Mouse (Mus musculus) midbrain, postnatal 0 days (tissue): ENCODE results near the gene Tpst2. TPM values are rescaled to one million over a fixed set of nuclear protein-coding genes. Genes with fewer than 3 reads are reported as not detected.
"Not testable (repeated sequence)": the region's sequence is repeated elsewhere in the genome, so short reads cannot be mapped to it uniquely, and the experiment has no call there.

ENCODE experiments used
- ATAC-seq: fragments of 200-750 bp; cut with Nextera tagmentation; 2 replicates; pipeline ENCODE4 v1.8.0; 2017; ENCODE audit warnings: moderate number of reproducible peaks, mild to moderate bottlenecking, moderate TSS enrichment, moderate library complexity; ENCODE audit not compliant: low FRiP score
- DNase-seq: peaks from one replicate; pipeline ENCODE4 v3.0.0-alpha.2; 2015; ENCODE audit warnings: low spot score
- H3K27ac ChIP-seq: fragments of 300-500 bp; sonication (generic); 2 replicates; pipeline ENCODE4 v1.5.1; 2014; ENCODE audit warnings: low read depth, mild to moderate bottlenecking, low read length, mixed read lengths
- H3K27me3 ChIP-seq: fragments of 300-500 bp; sonication (generic); 2 replicates; pipeline ENCODE4 v1.6.1; 2014; ENCODE audit warnings: low read length, control low read depth, mixed read lengths; ENCODE audit not compliant: insufficient read depth
- H3K36me3 ChIP-seq: fragments of 300-500 bp; sonication (generic); 2 replicates; pipeline ENCODE4 v1.6.1; 2014; ENCODE audit warnings: low read length, control low read depth, mixed read lengths; ENCODE audit not compliant: insufficient read depth
- H3K4me1 ChIP-seq: fragments of 300-500 bp; sonication (generic); 2 replicates; pipeline ENCODE4 v1.6.1; 2014; ENCODE audit warnings: mild to moderate bottlenecking, control low read depth, antibody characterized with exemption, low read length, mixed read lengths; ENCODE audit not compliant: insufficient read depth
- H3K4me2 ChIP-seq: fragments of 300-500 bp; sonication (generic); 2 replicates; pipeline ENCODE4 v1.6.1; 2014; ENCODE audit warnings: low read depth, mild to moderate bottlenecking, low read length, mixed read lengths; ENCODE audit not compliant: poor library complexity, severe bottlenecking
- H3K4me3 ChIP-seq: fragments of 300-500 bp; sonication (generic); 2 replicates; pipeline ENCODE4 v1.5.1; 2014; ENCODE audit warnings: low read depth, mild to moderate bottlenecking, low read length, moderate library complexity
- H3K9ac ChIP-seq: fragments of 300-500 bp; sonication (generic); replicated peaks from 2 replicates; pipeline ENCODE4 v1.6.1; 2014; ENCODE audit warnings: mild to moderate bottlenecking, low read length, moderate library complexity, mixed read lengths; ENCODE audit not compliant: poor library complexity, severe bottlenecking
- H3K9me3 ChIP-seq: fragments of 300-500 bp; sonication (generic); 2 replicates; pipeline ENCODE4 v1.6.1; 2016; ENCODE audit warnings: low read length, control low read depth
- CTCF ChIP-seq: IDR thresholded peaks from 2 replicates; pipeline ENCODE4 v1.5.1; 2016; ENCODE audit warnings: antibody characterized with exemption, mild to moderate bottlenecking
- WGBS: fragments of 180-500 bp; shearing (Covaris S2); extraction: QIAGEN DNeasy Blood & Tissue Kit; methylation state at CpG from one replicate; pipeline ENCODE4 v1.1.7; 2014; 5-methylcytosine and 5-hydroxymethylcytosine counted together
- polyA plus RNA-seq: library from polyadenylated mRNA; unstranded; fragments of >200 nt; fragmentation: Nextera tagmentation; extraction: Ambion mirVana; gene quantifications from 2 replicates; pipeline ENCODE4 v1.2.1, GENCODE M21; 2015
- total RNA-seq: library from RNA; depleted of rRNA; stranded (reverse); fragments of >200 nt; gene quantifications from 2 replicates; pipeline ENCODE4 v1.2.3, GENCODE M21; 2014

Tpst2 gene
- total and polyA plus RNA-seq, 2 experiments from 2014 or later, result 37.1 to 37.3 TPM

DNA sequence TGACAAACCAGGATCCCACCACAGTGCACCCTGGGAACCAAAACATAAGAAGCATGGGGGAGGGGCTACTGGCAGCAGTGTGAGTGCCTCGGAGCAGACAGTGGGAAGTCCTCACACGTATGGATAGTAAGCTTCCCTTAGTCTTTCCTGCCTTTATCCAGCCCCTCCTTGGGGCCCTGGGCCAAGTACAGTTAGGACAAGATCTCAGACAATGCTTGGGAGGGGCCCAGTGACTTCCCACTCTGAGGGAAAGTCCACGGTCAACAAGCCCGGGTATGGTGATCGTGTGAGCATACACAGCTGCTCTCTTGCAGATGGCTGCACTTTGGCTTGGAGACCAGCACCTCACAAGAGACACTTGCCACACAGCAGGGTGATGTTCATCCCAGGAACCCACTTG, 40.8 kb downstream of the Tpst2 start:
- Histone ChIP-seq H3K27ac (no peak overlapping the region), H3K4me2 (no peak overlapping the region), H3K36me3 (peaks cover 20% of the 10 kb centered on the region), H3K27me3 (no peaks in the 10 kb centered on the region), H3K4me3 (no peak overlapping the region), H3K9me3 (no peaks in the 10 kb centered on the region), H3K9ac (no peak overlapping the region), H3K4me1 (no peaks in the 10 kb centered on the region)
- DNase-seq (no peak), ATAC-seq (no peak)
- TF ChIP-seq CTCF, result no peak
- WGBS, result 63% methylated on average over 5 of the region's 5 CpGs

DNA sequence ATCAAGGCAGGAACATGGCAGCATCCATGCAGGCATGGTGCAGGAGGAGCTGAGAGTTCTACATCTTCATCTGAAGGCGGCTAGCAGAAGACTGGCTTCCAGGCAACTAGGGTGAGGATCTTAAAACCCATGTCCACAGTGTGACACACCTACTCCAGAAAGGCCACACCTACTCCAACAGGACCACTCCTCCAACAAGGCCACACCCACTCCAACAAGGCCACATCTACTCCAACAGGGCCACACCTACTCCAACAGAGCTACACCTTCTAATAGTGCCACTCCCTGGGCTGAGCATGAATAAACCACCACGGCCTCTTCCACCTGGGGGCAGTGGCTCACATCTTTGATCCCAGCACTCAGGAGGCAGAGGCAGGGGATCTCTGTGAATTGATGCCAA, 42.9 kb downstream of the Tpst2 start:
- H3K9ac ChIP-seq, DNase-seq, H3K9me3 ChIP-seq, H3K4me1 ChIP-seq, ATAC-seq, H3K4me2 ChIP-seq, H3K27ac ChIP-seq, H3K27me3 ChIP-seq, H3K4me3 ChIP-seq: not testable (repeated sequence)
- peaks cover 17% of the 10 kb centered on the region for H3K36me3 ChIP-seq
- 50% methylated on average over 2 of the region's 2 CpGs for WGBS

DNA sequence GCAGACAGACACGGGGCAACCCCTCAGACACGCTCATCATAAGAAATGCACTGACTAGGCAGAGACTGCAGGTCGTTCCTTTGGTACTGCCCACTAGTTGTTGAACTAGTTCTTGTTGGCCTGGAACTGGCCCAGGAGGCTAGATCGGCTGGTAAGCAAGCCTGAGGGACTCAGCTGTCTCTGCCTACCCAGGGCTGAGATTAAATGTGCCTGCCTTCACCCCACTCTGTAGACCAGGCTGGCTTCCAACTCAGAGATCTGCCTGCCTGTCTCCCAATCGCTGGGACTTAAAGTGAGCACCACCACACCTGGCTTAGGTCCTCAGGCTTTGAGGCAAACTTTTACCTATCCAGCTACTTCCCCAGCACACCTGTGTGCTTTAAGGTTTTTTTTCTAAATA, 43.9 kb downstream of the Tpst2 start:
- no peaks in the 10 kb centered on the region for H3K9me3 ChIP-seq
- no peak overlapping the region for H3K9ac ChIP-seq
- TF ChIP-seq CTCF, result no peak
- no peak for ATAC-seq
- no peak overlapping the region for H3K27ac ChIP-seq
- no peak for DNase-seq
- H3K36me3 ChIP-seq, result peaks cover 10% of the 10 kb centered on the region
- 78% methylated on average over 5 of the region's 5 CpGs for WGBS
- no peaks in the 10 kb centered on the region for H3K27me3 ChIP-seq
- H3K4me1 ChIP-seq, result no peaks in the 10 kb centered on the region
- no peak overlapping the region for H3K4me2 ChIP-seq
- H3K4me3 ChIP-seq, result no peak overlapping the region

DNA sequence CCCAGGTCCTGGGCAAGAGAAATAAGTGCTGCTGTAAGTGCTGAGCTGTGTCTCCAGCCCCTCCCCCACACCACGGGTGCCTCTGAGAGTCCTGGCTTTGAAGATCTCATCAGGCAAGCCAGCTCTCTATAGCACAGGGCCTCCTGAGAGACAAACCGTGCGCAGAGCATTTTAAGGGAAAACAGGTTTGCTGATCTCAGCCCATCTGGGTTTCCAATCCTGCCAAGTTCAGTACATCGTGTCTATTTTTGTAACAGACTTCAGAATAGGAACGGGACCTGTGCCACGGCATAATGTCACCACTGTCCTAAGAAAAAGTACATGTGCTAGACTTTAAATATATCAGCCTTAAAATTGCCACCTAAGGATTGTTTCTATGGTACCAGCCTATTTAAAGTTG, 44.4 kb downstream of the Tpst2 start:
- no peaks in the 10 kb centered on the region for H3K27me3 ChIP-seq
- H3K9ac ChIP-seq, result no peak overlapping the region
- no peak overlapping the region for H3K4me2 ChIP-seq
- DNase-seq (no peak), ATAC-seq (no peak)
- 76% methylated on average over 6 of the region's 6 CpGs for WGBS
- no peaks in the 10 kb centered on the region for H3K9me3 ChIP-seq
- H3K36me3 ChIP-seq, result peaks cover 4% of the 10 kb centered on the region
- TF ChIP-seq CTCF, result no peak
- H3K4me3 ChIP-seq, result no peak overlapping the region
- no peak overlapping the region for H3K27ac ChIP-seq
- no peaks in the 10 kb centered on the region for H3K4me1 ChIP-seq

DNA sequence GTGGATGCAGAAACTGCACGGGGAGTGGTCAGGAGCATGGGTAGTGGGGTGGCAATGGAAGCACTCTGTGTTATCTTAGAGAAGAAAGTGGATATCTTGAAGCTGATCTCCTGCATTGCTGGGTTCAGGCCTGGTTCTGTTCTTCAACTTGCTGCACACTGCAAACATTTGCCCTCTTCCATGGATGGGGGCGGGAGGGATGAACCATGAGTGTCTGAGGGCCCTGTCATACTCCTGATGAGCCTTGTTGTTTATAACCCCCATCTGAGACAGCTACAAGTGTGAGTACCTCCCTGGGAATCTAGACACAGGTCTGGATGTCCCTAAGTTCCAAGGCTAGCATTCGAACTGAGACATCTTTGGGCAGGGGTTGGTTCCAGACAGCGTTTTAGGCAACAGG, 44.9 kb downstream of the Tpst2 start:
- no peak for TF ChIP-seq CTCF
- Histone ChIP-seq H3K9me3 (no peaks in the 10 kb centered on the region), H3K9ac (no peak overlapping the region), H3K27ac (no peak overlapping the region), H3K4me2 (no peak overlapping the region), H3K27me3 (no peaks in the 10 kb centered on the region), H3K4me3 (no peak overlapping the region), H3K36me3 (peaks cover under 1% of the 10 kb centered on the region; the same call in 1 of the 2 replicates), H3K4me1 (no peaks in the 10 kb centered on the region)
- 72% methylated on average over 4 of the region's 4 CpGs for WGBS
- DNase-seq (no peak), ATAC-seq (no peak)

GRCm38 (mm10) chr5:112323246-112323645, 46.8 kb downstream of the Tpst2 start:
- Histone ChIP-seq H3K4me2 (no peak overlapping the region), H3K4me3 (no peak overlapping the region), H3K36me3 (peaks cover 5% of the 10 kb centered on the region; the same call in 1 of the 2 replicates), H3K9me3 (no peaks in the 10 kb centered on the region), H3K9ac (no peak overlapping the region), H3K4me1 (peaks cover 5% of the 10 kb centered on the region; the same call in 1 of the 2 replicates), H3K27ac (no peak overlapping the region), H3K27me3 (no peaks in the 10 kb centered on the region)
- 87% methylated on average over 6 of the region's 6 CpGs for WGBS
- ATAC-seq (no peak), DNase-seq (no peak)
- TF ChIP-seq CTCF, result no peak
